Mouse (Mus musculus) spleen, adult 2 months (tissue): ENCODE results near the gene Dnah8. TPM values are rescaled to one million over a fixed set of nuclear protein-coding genes. Genes with fewer than 3 reads are reported as not detected.

ENCODE experiments used
- DNase-seq, 2 experiments: peaks; one replicate each; pipeline versions ENCODE4 v3.0.0 to v3.0.0-alpha.2; 2012 to 2021; ENCODE audit warnings: low spot score in 2 of 2, low read depth in 1 of 2
- H3K27ac ChIP-seq: fragments of 200-500 bp; 2 replicates; pipeline ENCODE4 v1.5.1; 2012; ENCODE audit warnings: low read length, inconsistent platforms; ENCODE audit not compliant: insufficient read depth
- H3K27me3 ChIP-seq: fragments of 200-500 bp; 2 replicates; pipeline ENCODE4 v1.6.1; 2012; ENCODE audit warnings: mild to moderate bottlenecking, moderate library complexity, low read length, inconsistent platforms; ENCODE audit not compliant: control insufficient read depth, insufficient read depth
- H3K36me3 ChIP-seq: fragments of 200-500 bp; 2 replicates; pipeline ENCODE4 v1.6.1; 2012; ENCODE audit warnings: mild to moderate bottlenecking, low read length, inconsistent platforms; ENCODE audit not compliant: control insufficient read depth, insufficient read depth
- H3K4me1 ChIP-seq: fragments of 200-500 bp; 2 replicates; pipeline ENCODE4 v1.6.1; 2011; ENCODE audit warnings: inconsistent platforms; ENCODE audit not compliant: control insufficient read depth, insufficient read depth, insufficient read length
- H3K4me3 ChIP-seq: fragments of 200-500 bp; 2 replicates; pipeline ENCODE4 v1.5.1; 2011; ENCODE audit warnings: mild to moderate bottlenecking, inconsistent platforms; ENCODE audit not compliant: insufficient read depth, insufficient read length; ENCODE audit errors: extremely low read depth
- CTCF ChIP-seq: fragments of 200-500 bp; IDR thresholded peaks from 2 replicates; pipeline ENCODE4 v1.5.1; 2011; ENCODE audit warnings: mild to moderate bottlenecking, inconsistent platforms; ENCODE audit not compliant: insufficient read depth, insufficient read length, insufficient replicate concordance; ENCODE audit errors: extremely low read depth
- POLR2A ChIP-seq: fragments of 200-500 bp; IDR thresholded peaks from 2 replicates; pipeline ENCODE4 v1.6.1; 2011; ENCODE audit warnings: low read depth, low read length, inconsistent platforms
- WGBS: fragments of 180-500 bp; shearing (Covaris S2); methylation state at CpG from one replicate; pipeline ENCODE4 v1.1.7; 2018; 5-methylcytosine and 5-hydroxymethylcytosine counted together
- polyA plus RNA-seq: library from polyadenylated mRNA; depleted of rRNA; stranded (reverse); fragments of >200 nt; gene quantifications from 2 replicates; pipeline ENCODE4 v1.2.3, GENCODE M21; 2012; rRNA removed

The Dnah8 gene
- polyA plus RNA-seq, 1 experiment, result 10.2 TPM

DNA sequence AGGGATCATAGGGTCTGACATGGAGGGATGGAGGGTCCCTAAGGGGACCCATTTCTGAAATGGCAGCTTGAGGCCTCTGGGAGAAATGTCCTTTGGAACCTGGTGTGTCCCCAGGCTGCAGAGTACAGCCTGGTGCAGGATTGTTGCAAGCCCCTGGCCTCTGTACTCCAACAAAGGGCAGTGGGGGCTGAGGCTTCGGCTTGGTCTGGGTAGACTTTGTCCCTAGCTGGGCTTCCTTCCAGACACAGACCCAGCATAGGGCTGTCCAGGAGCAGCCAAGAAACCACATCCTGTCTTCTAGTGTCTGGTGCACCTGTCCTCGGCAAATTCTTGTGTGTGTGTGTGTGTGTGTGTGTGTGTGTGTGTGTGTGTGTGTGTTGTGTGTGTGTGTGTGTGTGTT is 279.9 kb downstream of the Dnah8 start:
- H3K4me3 ChIP-seq, result no peak overlapping the region
- WGBS, result 0% methylated on average over 2 of the region's 2 CpGs
- no peaks in the 10 kb centered on the region for H3K36me3 ChIP-seq
- H3K4me1 ChIP-seq, result peaks cover 2% of the 10 kb centered on the region; the same call in 1 of the 2 replicates
- TF ChIP-seq CTCF, result no peak
- no peak for TF ChIP-seq POLR2A
- DNase-seq, result no peak
- peaks cover 7% of the 10 kb centered on the region for H3K27me3 ChIP-seq
- no peak overlapping the region for H3K27ac ChIP-seq

DNA sequence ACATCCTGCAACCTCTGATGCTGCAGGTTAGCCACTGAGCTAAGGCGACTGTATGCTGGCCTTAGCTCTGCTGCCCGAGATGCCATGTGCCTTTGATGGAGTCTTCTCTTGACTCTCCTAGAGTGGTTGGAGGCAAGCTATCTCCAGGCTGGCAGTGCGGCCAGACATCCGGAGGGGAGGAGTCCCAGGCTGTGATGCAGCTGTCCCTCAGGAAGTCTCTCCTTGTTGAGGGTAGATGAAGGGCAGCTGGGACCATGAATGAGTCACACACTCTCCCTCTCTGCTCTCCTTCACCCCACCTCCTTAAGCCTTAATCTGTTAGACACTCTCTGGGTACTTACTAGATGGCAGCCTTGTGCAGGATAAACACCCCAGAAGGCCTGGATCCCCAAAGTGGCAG is 283.4 kb downstream of the Dnah8 start:
- TF ChIP-seq POLR2A (no peak), CTCF (no peak)
- no peak for DNase-seq
- no peak overlapping the region for H3K27ac ChIP-seq
- no peaks in the 10 kb centered on the region for H3K4me1 ChIP-seq
- no peaks in the 10 kb centered on the region for H3K36me3 ChIP-seq
- H3K4me3 ChIP-seq, result no peak overlapping the region
- WGBS, result 38% methylated on average over 4 of the region's 4 CpGs
- H3K27me3 ChIP-seq, result no peaks in the 10 kb centered on the region

DNA sequence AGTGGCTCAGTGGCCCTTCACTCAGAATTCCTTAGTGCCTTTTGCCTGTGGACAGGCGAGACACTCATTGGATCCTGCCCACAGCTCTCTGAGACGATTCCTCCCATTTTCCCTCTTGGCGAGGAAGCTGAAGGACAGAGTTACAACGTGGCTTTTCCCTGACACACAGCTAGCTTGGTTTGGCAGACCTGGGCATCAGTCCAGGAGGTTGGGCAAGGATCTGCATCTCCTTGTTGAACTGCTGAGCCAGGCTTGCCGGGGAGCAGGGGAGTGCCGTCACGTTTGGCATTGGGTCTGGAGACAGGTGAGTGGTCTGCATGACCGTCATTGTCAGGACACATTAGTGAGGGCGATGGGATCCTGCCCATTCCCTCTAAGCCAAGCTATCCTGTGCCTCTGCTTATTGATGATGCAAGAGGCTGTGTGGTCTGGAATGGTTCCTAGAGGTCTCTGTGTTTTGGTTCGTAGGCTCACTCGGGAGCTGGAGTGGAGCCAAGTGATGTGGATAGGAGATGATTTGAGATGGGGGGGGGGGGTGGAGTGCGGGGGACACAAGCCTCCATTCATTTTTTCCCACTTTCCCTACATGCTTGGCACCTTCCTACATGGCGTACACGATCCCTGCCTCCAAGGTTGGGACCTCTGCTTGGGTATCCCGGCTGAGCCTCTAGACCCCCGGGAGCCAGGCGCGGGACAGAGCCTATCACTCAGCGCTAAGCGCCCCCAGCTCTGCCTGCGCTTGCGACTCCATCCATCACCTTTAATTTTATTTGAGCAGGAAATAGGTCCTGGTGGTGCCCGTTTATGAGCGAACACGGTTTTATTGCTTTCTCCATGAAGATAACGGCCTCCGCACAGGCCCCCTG is 286.9 kb downstream of the Dnah8 start:
- WGBS, result 60% methylated on average over 27 of the region's 27 CpGs
- no peaks in the 10 kb centered on the region for H3K36me3 ChIP-seq

DNA sequence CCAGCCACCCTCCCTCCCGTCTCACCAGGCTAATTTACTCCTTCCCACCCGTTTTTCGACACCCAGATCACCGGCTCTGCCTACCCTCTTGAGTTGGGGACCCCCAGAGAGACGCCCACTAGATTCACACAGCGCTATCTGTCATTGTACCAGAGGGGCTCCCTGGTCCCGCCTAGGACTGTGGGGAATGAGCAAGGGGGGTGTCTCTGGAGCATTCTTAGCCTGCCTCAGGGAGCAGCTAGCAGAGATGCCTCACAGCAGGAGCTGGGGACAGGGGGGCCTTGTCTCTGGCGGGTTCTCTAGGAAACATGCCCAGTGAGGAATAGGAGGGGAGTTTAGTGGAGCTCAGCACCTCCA is 287.6 kb downstream of the Dnah8 start:
- Histone ChIP-seq H3K4me3 (no peak overlapping the region), H3K27ac (no peak overlapping the region), H3K27me3 (no peaks in the 10 kb centered on the region), H3K36me3 (no peaks in the 10 kb centered on the region), H3K4me1 (no peaks in the 10 kb centered on the region)
- WGBS, result 44% methylated on average over 8 of the region's 8 CpGs
- no peak for DNase-seq
- TF ChIP-seq POLR2A (no peak), CTCF (no peak)

More for the DNA sequence above, 286.9 kb downstream of the Dnah8 start:
- no peak overlapping the region for H3K27ac ChIP-seq
- no peak overlapping the region for H3K4me3 ChIP-seq
- no peaks in the 10 kb centered on the region for H3K27me3 ChIP-seq
- no peaks in the 10 kb centered on the region for H3K4me1 ChIP-seq
- TF ChIP-seq CTCF (no peak), POLR2A (no peak)
- DNase-seq, result no peak

DNA sequence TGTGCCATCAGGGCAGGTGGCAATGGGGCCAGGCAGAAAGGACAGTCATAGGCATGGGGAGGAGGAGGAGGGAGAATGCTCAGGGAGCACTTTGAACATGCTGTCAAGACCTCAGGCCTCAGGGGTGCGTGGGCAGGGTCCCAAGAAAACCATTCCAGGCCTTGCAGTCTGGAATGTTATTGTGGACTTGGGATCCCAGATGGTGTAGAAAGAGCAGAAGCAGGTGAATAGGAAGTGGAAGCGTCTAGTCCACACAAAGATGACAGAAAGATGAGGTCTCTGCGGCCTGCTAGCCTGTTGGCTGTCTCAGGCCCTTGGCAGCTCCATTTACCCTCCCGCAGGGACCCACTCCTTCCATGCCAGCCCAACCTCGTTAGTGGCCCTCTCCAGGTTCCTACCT is 288.4 kb downstream of the Dnah8 start:
- Histone ChIP-seq H3K4me1 (no peaks in the 10 kb centered on the region), H3K4me3 (no peak overlapping the region), H3K27me3 (no peaks in the 10 kb centered on the region), H3K27ac (no peak overlapping the region), H3K36me3 (no peaks in the 10 kb centered on the region)
- no peak for DNase-seq
- TF ChIP-seq POLR2A (no peak), CTCF (no peak)
- 73% methylated on average over 5 of the region's 5 CpGs for WGBS

DNA sequence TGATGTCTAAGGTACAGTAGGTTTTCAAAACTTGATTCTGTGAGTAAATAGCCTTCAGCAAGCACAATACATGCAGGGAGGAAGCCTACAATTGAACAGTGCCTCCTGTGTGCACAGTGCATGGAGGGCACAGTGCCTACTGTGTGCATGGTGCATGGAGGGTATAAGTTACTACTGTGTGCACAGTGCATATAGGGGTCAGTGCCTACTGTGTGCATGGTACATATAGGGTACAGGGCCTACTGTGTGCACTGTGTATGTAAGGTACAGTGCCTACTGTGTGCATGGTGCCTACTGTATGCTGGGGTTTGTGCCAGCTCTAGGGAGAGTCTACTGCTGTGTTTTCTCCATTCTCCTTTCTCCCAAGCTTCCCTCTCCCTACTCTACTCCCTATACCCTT is 290.1 kb downstream of the Dnah8 start:
- Histone ChIP-seq H3K27me3 (no peaks in the 10 kb centered on the region), H3K4me1 (no peaks in the 10 kb centered on the region), H3K27ac (no peak overlapping the region), H3K36me3 (no peaks in the 10 kb centered on the region), H3K4me3 (no peak overlapping the region)
- DNase-seq, result no peak
- no peak for TF ChIP-seq POLR2A
- no peak for TF ChIP-seq CTCF

DNA sequence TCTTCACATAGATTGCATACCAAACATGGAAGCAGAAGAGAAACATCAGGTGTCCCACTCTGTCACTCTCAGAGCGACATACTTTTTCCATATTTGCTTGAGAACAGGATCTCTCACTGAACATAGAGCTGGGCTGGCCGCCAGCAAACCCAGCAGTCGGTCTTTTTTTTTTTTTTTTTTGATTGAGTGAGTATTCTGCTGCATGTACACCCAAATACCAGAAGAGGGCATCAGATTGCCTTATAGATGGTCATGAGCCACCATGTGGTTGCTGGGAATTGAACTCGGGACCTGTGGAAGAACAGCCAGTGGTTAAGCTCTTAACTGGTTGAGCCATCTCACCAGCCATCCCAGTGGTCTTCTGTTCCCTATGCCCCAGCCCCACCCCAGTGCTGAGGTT is 299.4 kb downstream of the Dnah8 start:
- H3K36me3 ChIP-seq, result no peaks in the 10 kb centered on the region
- WGBS, result 52% methylated on average over 4 of the region's 4 CpGs
- no peaks in the 10 kb centered on the region for H3K27me3 ChIP-seq
- no peak for DNase-seq
- TF ChIP-seq POLR2A, result no peak
- no peak for TF ChIP-seq CTCF
- no peak overlapping the region for H3K4me3 ChIP-seq
- no peak overlapping the region for H3K27ac ChIP-seq
- H3K4me1 ChIP-seq, result no peaks in the 10 kb centered on the region

Other genes with a start within 250 kb of the Dnah8 start
- 21.7 and 23.7 TPM in 2 replicates for gene Btbd9, start 47.9 kb upstream of the Dnah8 start, polyA plus RNA-seq
- 13.5 and 16.2 TPM in 2 replicates for gene Glo1, start 2.5 kb downstream of the Dnah8 start, polyA plus RNA-seq